Mouse (Mus musculus) E14TG2a.4 (cell line): ENCODE data around the gene Nudt5.

Experiments used
- CTCF ChIP-seq: conservative IDR thresholded peaks from 2 replicates; pipeline ENCODE4 v1.5.1; 2014; ENCODE audit warnings: low read length
- NANOG ChIP-seq: IDR thresholded peaks from 2 replicates; pipeline ENCODE4 v1.6.1; 2014; ENCODE audit warnings: borderline replicate concordance, low read length, mixed read lengths

GRCm38 (mm10) chr2:5822449-5822848 lies 22.4 kb upstream of the Nudt5 start:
- TF ChIP-seq CTCF (no peak), NANOG (no peak)
